Mouse (Mus musculus): ENCODE results near the gene Adcy1.

Gene Adcy1

GRCm38 (mm10) chr11:7226810-7227550 lies 163.7 kb downstream of the Adcy1 start:
- no peak for DNase-seq

DNA sequence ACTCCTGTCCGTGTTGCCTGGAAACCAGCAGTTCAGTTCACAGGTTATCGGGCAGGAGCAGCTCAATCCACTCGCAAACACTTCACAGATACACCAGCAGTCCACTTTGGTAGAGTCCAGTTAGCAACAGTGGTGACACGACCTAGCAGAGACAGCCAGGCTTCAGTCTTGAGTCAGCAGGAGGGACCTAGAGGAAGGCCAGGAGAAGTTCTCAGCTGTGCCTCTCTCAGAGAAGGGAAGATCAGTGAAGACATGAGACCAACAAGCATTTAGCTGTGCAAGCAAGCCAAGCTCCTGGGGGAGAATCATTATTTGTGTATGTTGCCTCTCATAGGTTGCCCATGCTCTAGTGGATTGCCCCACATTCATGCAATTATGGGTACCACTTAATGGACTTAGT lies 164.8 kb downstream of the Adcy1 start:
- no peak for DNase-seq
